Mouse (Mus musculus): ENCODE results near the gene Nkx2-1.
"Not testable (repeated sequence)": the region's sequence is repeated elsewhere in the genome, so short reads cannot be mapped to it uniquely, and the experiment has no call there.

Nkx2-1 gene

DNA sequence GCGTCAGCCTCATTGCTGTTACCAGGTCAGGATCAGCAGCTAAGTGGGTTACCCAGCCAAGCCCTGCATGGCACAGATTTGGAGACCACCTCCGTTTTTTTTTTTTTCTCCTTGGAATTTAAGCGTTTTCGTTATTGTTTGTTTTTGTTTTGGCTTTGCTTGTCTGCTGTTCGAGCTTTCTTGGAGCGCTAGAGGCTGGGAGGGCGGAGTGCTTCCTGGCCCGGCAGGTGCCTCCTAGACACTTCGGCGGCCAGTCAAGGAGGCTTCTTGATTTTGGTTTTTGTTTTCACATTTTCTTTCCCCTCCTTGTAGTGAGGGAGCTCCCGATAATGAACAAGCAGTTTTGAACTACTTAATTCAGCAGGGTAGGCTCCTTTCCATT is at the start of gene Nkx2-1:
Nkx2-1 (minus strand) TSS at position 25 of the 382 bp plus-strand sequence.
- no peak for DNase-seq (ENCODE audit: low spot score in 2 of 2)

DNA sequence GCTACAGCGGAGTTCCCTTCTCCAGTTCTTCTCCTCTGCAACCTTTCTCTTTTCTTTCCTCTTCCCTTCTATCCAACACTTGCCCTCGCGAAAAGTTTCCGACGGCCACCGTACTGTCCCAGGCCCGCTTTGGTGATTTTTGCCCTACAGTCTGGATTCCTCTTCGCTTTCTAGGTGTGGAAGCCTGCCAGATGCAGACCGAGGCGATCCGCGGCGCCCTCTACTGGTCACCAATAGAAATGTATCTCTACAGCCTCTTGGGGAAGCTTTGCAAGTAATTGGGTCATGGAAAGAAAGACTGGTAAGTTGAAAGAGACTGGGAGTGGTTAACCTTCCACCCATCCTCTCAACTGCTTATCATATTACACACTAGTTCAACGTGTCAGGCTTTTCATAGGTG is 4.4 kb upstream of the Nkx2-1 start:
- DNase-seq (ENCODE audit: low spot score in 2 of 2), result peak; percentile 76 to 81

DNA sequence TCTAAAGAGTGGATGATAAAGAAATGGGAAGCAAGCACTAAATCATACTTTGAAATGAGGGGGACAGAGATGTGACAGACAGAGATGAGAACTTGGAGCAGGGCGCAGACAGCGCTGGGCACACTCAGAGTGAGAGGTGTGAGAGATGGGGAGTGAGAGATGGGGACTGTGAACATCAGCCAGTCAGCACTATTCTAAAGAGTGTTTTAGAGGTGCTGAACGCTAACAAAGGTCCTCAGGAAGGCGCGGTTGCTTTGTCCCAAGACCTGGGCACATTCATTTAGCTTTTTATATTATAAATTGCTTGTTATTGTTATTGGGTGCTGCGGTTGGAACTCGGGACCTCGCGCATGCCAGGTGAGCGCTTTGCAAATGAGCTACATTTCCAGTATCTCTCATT is 3.9 kb upstream of the Nkx2-1 start:
- no peak for DNase-seq (ENCODE audit: low spot score in 2 of 2)

DNA sequence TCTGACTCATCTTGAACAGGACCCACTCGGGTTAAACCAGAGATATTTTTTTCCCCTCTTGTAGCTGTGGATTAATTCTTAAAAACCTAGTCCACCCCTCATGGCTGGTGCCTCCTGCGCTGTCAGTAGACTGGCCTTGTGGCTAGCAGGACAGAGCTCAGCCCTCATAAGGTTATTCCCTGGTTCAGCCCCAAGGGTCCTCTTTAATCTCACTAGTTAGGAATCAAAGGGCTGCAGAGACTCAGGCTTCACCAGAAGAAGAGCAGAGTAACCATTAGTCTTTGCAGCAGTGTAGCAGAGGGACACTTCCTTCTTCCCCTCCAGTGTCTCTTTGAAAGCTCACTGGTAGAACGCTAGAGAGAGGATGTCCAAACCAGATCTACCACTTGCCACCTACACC is 1.9 kb upstream of the Nkx2-1 start:
- DNase-seq (ENCODE audit: low spot score in 2 of 2), result no peak

DNA sequence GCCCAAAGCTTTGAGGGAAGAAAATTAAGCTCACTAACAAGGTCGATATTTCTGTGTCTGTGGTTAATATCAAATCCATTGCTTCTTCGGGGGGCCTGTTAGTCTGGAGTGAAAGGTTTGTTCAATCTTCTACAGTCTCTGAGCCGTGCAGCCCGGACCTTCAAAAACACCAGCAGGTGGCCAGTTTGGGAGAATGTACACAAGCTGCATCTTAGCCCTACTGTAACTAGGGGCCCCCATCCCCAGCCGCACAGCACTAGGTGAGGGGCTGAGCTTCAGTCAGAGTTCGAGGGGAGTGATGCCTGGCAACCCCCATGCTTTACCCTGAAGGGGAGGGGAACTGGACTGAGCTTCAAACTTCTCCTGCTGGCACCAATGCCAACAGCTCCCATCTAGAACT is 1.2 kb upstream of the Nkx2-1 start:
- no peak for DNase-seq (ENCODE audit: low spot score in 2 of 2)

DNA sequence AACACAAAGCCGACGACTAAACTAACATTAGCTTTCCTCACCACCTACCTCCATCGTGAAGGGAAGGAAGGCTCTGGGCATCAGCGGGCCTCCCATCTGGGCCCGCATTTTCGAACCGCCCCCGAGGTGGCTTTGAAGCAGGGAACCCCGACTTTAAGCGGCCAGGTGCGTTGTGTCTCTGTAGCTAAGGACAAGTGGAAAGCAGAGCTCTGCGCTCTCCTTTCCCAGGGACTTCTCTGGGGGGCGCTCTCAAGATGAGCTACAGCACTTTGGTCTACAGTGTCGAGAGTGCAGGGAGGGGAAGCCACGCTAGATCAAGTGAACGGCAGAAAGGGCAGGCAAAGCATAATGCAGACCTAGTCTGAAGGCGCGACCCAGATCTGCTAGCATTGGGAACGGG is 634 bp upstream of the Nkx2-1 start:
- DNase-seq (ENCODE audit: low spot score in 2 of 2), result no peak

DNA sequence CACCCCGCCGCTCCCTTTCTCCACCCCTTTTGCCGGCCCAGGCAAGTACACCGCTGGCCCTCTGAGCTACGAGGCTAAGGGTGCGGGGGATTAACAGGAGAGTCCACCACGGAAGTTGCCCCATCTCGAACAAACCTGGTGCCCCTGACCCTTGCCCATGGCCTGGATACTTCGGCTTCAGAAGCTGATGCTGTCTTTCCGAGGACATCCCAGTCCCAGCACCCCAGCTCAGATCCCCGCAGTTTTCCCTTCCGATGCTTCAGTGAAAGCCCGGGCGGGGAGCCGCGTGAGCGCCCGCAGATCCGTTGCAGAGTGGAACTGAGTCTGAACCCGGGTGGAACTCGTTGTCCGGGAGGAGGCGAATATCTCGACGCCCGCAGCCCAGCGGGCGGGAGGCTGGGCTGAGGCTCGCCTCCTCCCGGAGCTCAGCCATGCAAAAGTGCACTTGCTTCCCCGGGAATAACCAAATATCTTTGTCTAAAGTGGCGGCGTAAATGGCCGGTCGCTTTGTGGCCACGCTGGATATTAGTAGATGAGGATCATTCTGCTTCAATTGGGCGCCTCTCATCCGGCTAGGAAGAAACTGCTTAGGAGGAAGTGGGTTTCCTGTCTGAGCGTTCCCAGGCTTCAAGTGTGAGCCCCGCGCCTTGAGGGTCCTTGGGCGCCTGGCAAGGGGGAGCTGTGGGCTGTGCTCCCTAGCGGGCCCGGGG is 379 bp downstream of the Nkx2-1 start:
- no peak for DNase-seq (ENCODE audit: low spot score in 2 of 2)

DNA sequence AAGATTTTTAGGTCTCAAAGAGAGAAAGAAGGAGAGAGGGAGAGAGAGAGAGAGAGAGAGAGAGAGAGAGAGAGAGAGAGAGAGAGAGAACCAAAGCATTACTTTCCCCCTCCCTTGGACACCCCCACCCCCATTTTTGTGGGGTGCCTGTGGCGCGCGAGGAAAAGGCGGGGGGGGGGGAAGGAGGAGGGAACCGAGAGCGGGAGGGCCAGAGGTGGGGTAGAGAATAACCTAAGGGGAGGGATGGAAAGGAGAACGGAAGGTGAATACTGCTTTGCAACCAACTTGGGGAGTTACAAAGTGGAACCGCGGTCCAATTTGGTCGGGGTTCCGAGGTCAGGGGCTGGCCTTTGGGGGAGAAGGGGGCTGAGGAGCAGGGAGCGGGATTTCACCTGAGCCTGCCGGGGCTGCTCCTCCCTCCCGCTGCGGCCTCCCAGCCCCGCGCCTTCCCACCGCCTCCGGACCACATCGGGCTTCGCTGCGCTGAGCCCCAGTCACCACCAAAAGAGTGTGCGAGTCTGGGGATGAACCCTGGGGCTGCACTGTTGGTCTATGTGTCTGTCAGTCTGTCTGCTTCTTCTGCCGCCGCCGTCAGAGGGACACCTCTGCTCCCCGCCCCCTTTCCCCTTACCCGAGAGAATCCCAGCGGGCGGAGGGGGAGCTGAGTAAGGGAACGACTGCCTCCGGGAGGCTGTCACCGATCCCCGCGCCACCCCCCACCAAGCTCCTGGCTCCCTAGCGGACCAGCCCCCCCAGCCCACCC is 1.1 kb downstream of the Nkx2-1 start:
- no peak for DNase-seq (ENCODE audit: low spot score in 2 of 2)

DNA sequence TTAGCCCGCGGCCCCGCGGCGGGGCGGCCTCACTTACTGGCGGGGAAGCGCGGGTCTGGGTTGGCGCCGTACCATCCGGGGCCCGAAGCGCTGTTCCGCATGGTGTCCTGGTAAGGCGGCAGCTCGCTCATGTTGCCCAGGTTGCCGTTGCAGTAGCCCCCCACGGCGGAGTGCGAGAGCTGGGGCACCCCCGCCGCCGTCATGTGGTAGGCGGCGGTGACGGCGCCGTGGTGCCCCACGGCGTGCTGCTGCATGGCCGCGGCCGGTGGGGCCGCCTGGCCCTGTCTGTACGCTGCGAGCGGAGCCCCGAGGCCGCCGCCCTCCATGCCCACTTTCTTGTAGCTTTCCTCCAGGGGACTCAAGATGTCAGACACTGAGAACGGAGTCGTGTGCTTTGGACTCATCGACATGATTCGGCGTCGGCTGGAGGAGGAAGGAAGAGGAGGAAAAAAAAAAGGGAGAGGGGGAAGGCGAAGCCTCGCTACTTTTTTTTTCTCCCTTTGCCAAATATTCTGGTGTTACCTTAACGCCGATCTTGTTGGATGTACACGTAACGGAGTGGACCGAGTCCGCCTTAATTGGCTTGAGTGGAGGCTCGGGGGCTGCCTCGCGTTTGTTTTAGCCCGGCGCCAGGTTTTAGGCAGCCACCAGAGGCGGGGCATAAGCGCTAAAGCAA is 1.9 kb downstream of the Nkx2-1 start:
- no peak for DNase-seq (ENCODE audit: low spot score in 2 of 2)

DNA sequence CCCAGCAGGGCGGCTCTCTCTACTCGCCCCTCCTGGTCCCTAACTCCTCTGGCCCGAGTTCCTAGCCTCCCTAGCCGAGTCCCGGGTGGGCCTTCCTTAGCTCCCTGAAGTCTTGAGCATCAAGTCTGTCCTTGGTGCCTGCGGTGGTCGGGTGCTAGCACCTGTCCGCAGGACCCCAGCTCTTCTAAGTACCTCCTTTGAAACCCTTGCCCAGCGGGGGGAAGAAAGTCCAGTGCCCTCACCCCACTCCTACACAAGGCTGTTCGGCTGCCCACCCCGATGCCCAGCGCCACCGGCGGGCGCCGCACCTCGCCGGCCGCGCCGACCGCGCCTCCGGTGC is 2.4 kb downstream of the Nkx2-1 start:
- DNase-seq (ENCODE audit: low spot score in 2 of 2), result no peak

DNA sequence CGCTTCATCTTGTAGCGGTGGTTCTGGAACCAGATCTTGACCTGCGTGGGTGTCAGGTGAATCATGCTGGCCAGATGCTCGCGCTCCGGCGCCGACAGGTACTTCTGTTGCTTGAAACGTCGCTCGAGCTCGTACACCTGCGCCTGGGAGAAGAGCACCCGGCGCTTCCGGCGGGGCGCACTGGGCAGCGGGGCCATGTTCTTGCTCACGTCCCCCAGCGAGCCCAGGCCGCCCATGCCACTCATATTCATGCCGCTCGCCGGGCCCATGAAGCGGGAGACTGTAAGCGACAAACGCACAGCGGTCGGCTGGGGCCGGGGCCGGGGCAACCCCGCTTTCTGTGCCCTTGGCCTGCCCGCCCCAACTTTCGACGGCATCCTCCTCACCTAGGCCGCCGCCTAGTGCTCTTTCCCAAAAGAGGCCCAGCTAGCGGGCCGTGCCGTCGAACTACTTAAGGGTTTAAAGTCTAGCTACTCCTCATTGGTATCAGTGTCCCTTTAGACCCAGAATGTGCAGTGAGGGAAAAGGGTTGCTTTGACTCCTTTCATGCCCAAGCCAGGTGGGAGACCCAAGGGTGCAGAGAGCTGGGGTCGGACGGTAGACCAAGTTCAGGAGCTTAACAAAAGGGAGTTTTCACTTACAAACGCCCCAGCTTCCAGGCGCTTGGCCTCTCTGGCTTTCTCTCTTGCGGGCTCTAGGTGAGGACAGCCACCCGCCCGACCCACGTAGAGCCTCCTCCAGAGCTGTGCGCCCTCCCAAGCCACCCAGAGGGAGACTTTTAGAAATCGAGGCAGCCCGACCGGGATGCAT is 3.0 kb downstream of the Nkx2-1 start:
- DNase-seq (ENCODE audit: low spot score in 2 of 2), result no peak

DNA sequence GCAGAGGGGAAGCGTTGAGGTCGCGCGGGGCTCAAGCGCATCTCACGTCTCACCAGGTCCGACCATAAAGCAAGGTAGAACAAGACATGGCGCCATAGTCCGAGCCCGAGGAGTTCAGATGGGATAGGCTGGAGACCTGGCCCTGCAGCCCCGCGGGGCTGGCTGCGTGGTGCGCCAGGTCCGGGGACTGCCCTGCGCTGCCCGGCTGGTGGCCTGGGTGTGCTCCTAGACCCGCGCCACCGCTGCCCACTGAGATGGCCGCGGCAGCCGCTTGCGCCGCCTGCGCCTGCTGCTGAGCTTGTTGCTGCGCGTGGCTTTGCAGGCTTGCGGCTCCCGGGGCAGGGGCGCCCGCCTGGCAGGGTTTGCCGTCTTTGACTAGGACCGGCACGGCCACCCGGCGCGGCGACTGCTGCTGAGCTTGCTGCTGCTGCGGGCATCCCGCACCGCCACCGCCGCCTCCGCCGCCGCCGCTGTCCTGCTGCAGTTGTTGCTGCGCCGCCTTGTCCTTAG is 3.7 kb downstream of the Nkx2-1 start:
- DNase-seq (ENCODE audit: low spot score in 2 of 2), result no peak

DNA sequence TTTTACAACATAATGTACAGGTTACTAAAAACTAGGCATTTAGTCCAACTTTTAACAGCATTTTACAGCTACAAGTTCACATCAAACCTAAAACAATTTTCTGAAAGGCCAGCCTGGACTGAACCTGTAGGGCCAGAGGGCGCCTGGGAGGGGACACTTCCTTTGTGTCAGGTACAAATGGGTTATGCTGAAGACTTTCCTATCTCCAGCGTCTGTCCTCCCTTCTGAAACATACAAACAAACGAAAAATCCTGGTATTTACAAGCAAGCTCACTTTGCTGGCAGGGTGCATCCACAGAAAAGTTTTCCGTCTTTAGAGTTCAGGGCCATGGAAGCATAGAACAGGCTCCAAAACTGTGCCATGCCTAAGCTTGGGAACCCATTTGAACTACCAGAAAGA is 4.6 kb downstream of the Nkx2-1 start:
- no peak for DNase-seq (ENCODE audit: low spot score in 2 of 2)

DNA sequence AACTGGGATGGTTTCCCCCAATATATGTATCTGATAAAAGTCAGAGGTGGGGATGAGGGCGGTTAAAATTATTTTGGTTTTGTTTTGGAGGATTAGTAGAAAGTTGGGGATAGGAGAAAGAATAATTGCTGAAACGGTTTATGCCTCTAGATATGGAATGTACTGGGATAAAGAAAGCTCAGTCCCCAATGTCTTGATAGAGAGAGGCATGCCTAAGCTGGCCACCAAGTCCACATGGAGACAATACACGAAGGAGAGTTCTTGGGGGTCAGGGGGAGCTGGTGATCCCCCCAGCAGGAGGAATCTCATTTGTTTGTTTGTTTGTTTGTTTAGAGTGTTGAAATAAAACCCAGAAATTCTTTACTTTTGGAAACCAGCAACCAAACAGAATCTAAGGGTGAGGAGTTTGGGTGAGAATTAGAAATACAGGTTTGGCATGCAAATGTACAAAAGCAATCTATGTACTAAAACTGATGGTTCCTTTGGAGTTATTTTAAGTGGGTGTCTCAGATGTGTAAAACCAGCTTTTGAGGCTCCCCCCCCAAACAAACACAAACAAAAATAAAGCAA is 5.6 kb downstream of the Nkx2-1 start:
- no peak for DNase-seq (ENCODE audit: low spot score in 2 of 2)

DNA sequence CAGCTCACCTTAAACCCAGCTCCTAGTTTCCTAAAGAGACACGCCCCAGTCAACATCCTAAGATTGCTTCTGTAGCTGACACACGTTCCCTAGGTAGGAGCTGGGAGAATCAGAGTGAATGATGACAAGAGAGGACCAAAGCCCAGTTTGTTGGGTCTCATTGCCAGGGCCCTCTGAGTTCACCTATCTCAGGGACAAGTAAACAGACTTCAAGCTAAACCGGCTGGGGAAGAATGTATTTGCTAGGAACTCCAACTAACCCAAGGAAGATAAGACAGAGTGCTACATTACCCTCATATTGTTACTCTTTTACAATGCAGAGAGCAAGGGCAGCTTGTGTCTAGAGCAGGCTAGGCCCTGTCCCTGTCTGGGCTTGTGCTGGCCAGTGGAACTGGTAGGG is 6.8 kb downstream of the Nkx2-1 start:
- no peak for DNase-seq (ENCODE audit: low spot score in 2 of 2)

DNA sequence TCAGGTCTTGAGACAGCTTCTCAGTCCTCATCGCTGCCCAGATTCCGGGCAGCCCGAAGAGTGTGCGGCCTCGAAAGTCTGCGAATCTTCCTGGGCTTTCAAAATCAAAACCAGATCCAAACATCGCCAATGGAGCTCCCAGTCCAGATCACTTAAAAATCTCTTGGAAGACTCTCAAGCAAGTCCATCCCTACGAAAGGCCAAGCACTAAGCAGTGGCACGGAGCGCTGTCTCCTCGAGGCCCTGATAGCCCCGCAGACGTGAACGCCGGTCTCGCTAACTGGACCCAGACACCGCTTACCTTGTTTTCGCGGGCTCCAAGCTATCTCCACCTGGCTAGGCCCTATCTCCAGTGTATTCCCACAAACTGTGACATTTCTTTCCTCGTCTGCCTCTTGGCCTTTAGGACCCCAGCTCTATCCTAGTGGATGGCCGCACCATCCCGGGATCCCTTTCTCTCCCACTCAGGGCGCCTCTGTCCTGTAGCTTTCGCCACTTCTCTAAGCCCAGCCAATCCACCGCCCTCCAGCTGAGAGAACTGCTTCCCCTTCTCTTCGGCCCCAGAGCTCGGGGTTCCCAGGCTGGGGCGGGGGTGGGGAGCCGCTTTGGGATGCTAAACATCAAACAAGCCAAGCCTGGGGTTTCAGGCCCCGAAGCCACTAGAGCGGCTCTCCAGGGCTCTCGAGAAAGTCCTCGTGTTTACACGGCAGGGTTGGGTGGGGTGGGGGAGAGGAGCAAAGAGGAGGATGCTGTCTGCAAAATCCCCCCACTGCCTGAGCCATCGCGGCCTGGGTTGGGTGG is 7.6 kb downstream of the Nkx2-1 start:
- no peak for DNase-seq (ENCODE audit: low spot score in 2 of 2)

DNA sequence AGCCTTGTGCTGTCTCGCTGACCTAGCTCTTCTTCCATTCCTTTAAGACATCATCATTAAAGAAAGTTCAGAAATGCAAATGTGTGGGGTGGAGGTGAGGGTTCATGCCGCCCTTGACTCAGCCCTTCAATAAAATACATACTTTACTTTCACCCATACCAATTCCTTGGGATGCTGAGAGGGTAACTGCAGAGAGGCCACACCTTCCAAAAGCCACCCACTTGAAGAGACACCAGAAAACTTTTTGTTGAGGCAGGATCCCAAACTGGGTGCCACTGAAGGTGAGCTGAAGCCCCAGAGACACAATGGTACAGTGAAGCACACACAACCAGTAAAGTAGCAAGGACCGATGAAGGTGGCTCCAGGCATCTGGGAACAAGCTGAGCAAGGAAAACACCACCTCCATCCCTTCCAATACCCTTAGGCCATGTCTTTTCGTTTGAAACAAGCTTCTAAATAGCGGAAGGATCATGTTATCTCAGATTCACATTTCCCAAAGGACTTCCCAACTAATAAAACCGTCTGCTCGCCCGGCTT is 8.6 kb downstream of the Nkx2-1 start:
- DNase-seq (ENCODE audit: low spot score in 2 of 2), result no peak

DNA sequence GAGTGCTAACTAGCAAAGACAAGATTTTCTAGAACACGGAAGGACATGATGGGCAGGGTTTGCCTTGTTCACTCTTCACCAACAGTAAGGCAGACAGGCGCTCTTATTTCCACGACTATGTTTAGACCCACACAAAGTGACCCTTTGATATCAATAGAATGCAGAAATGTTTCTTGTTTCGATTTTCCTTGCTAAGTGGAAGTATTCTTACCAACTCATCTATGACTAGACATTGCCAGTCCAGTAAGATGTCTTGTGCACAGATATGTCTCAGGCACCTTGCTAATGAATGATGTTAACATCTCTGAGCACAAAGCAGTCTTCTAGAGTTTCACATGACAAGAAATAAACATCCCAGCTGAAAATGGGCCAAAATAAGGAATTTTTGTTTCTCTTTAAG is 9.6 kb downstream of the Nkx2-1 start:
- no peak for DNase-seq (ENCODE audit: low spot score in 2 of 2)

DNA sequence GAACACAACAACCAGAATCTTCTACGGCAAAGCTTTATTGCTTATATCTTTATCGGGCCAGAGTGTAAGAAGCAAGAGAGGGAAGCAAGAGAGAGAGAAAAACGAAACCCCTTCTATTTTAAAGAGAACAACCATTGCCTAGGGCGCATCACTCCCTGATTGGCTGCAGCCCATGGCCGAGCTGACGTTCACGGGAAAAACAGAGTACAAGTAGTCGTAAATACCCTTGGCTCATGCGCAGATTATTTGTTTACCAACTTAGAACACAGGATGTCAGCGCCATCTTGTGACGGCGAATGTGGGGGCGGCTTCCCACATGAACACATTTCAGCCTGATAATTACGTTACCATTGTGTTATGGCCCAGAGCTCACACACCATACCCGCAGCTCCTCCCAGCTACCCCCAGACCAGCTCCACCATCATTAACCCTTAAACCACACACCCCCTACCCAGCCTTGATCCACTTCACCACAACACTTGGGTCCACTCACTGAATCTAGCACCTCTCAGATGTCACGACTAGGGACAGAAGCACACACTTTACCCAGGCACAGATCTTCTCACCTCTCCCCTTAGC is 11.4 kb downstream of the Nkx2-1 start:
- DNase-seq (ENCODE audit: low spot score in 2 of 2), result not testable (repeated sequence)

DNA sequence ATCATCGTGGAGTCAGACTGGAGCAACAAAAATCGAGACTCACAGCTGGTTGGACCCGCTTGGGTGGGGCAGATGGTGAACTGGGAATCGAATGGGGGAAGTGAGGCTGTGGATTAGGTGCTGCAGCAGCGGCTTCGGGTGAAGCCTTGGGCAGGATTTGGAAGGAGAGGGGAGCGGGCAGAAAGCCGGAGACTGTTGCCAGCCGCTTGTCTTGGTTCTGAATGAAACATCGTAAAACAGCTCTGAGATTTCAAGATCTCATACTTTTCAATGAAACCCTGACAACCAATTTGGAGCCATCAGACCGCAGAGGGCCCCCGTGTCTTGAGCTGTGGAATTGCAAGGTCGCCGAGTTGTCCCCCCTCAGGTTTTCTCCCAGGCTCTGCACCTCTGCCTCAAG is 12.5 kb downstream of the Nkx2-1 start:
- DNase-seq (ENCODE audit: low spot score in 2 of 2), result no peak
